Mouse (Mus musculus) mouse embryonic stem cell (cell line): ENCODE measurements around the gene Nup88.

Source experiments
- in situ Hi-C, 2 experiments: fragments of 300-500 bp; cut with MboI; formaldehyde crosslinking; loops; 1 replicate in 1 of 2; 3 replicates in 1 of 2; pipeline ENCODE4 v1.14.3; 2019 to 2020; ENCODE audit warnings: low sequenced_read_pairs in 2 of 2, low pct_unique_long_range_greater_than_20kb in 1 of 2, mixed read lengths in 1 of 2; ENCODE audit not compliant: unreplicated experiment in 1 of 2

The Nup88 gene

GRCm38 (mm10) chr11:70969821-70970559, at the start of gene Nup88, which contains the start of gene Rpain:
Gene Nup88 (minus strand): TSS chr11:70969973.
Gene Rpain (plus strand): TSS chr11:70970213.
- in situ Hi-C loops, result no loop called here

GRCm38 (mm10) chr11:71018416-71019200, 48.8 kb upstream of the Nup88 start:
- in situ Hi-C loops, result no loop called here

GRCm38 (mm10) chr11:71017051-71017450, 47.3 kb upstream of the Nup88 start:
- in situ Hi-C loops, result no loop called here

GRCm38 (mm10) chr11:71012743-71013142, 43.0 kb upstream of the Nup88 start:
- in situ Hi-C loops, result no loop called here

- in situ Hi-C loops, result no loop called here
Observed at GRCm38 (mm10) chr11:71008321-71008720, 38.5 kb upstream of the Nup88 start.

GRCm38 (mm10) chr11:71007831-71008230, 38.1 kb upstream of the Nup88 start:
- in situ Hi-C loops, result no loop called here

- in situ Hi-C loops, result no loop called here
Observed at GRCm38 (mm10) chr11:71007026-71007425, 37.3 kb upstream of the Nup88 start.

- in situ Hi-C loops, result no loop called here
Observed at GRCm38 (mm10) chr11:71005046-71005445, 35.3 kb upstream of the Nup88 start.

GRCm38 (mm10) chr11:71004316-71004773, 34.6 kb upstream of the Nup88 start, which contains the start of gene Dhx33:
Gene Dhx33 (minus strand): TSS chr11:71004437.
- in situ Hi-C loops, result no loop called here

GRCm38 (mm10) chr11:71003611-71004315, 34.0 kb upstream of the Nup88 start:
- in situ Hi-C loops, result no loop called here

- in situ Hi-C loops, result no loop called here
Observed at GRCm38 (mm10) chr11:71001167-71001566, 31.4 kb upstream of the Nup88 start.

GRCm38 (mm10) chr11:70982557-70983228, 12.9 kb upstream of the Nup88 start, which contains the start of gene C1qbp:
Gene C1qbp (minus strand): TSS chr11:70983026.
- in situ Hi-C loops, result no loop called here

GRCm38 (mm10) chr11:70982030-70982429, 12.3 kb upstream of the Nup88 start:
- in situ Hi-C loops, result no loop called here

GRCm38 (mm10) chr11:70980751-70981510, 11.2 kb upstream of the Nup88 start:
- in situ Hi-C loops, result no loop called here

GRCm38 (mm10) chr11:70980232-70980631, 10.5 kb upstream of the Nup88 start:
- in situ Hi-C loops, result no loop called here

GRCm38 (mm10) chr11:70977293-70977692, 7.5 kb upstream of the Nup88 start:
- in situ Hi-C loops, result no loop called here

- in situ Hi-C loops, result no loop called here
Observed at GRCm38 (mm10) chr11:70975193-70975592, 5.4 kb upstream of the Nup88 start.

GRCm38 (mm10) chr11:70973947-70974346, 4.2 kb upstream of the Nup88 start:
- in situ Hi-C loops, result no loop called here
